Mouse (Mus musculus): ENCODE measurements around the gene Eif5a. TPM values are rescaled to one million over a fixed set of nuclear protein-coding genes. Genes with fewer than 3 reads are reported as not detected.
A peak's percentile ranks its signal among the peaks of the same experiment; 100 is the strongest.
"Not testable (repeated sequence)": the region's sequence is repeated elsewhere in the genome, so short reads cannot be mapped to it uniquely, and the experiment has no call there.

Eif5a gene
- total RNA-seq, 2 experiments from 2014 or later, result 402 to 432 TPM

DNA sequence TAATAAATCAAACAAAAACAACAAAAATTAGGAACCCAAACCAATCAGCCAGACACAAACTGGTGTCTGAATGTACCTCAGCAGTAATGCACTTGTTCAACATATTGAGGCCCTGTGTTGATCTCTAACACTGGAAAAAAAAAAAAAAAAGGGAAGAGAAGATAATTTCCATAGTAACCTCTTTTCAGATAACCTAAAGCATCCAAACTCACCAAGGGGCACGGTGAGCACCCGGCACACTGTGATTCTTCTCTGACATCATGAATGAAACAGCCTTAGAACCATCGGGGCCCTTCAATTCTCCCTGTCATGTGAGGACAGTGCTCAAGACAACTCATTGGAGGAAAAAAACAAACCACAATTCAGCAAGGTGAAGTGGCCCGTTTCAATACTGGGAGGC, 8.0 kb upstream of the Eif5a start:
- intact Hi-C loops (cut with DNase I), result loop anchor here (5.0 kb wide), 1 partner anchor 78 kb away; no protein-coding TSS in a partner anchor
- no peak for DNase-seq

DNA sequence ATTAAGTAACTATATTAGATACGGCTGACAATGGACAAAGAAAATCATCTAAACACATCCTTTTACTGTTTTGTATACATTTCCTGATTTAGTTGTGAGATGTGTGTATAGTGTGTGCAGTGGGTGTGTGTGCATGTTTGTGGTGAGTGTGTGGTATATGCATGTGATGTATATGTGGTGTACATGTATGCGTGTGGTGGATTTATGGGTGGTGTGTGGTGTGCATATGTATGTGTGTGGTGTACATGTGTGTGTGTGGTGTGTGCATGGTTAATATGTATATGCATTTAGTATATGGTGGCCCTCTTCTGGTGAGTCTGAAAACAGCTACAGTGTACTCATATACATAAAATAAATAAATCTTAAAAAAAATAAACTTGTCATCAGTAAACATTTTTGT, 5.7 kb upstream of the Eif5a start:
- intact Hi-C loops (cut with DNase I), result no loop called here
- no peak for DNase-seq

DNA sequence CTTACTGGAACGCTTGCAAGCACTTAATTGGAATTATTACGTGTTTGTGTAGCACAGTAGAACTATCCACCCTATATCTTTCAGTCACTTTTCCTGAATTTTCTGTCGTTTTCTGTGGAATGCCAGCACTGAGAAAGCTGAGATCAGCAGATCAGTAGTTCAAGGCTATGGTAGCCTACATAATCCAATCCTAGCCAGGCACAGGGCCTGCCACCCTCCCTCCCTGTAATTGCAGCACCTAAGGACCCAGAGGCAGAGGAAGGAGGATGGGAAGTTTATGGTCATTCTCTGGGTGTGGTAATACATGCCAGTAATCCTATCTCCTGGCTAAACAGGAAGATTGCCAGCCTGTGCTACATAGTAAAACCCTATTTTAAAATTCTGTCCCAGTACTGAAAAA, 1.0 kb upstream of the Eif5a start:
- no peak for DNase-seq
- intact Hi-C loops (cut with DNase I), result no loop called here

DNA sequence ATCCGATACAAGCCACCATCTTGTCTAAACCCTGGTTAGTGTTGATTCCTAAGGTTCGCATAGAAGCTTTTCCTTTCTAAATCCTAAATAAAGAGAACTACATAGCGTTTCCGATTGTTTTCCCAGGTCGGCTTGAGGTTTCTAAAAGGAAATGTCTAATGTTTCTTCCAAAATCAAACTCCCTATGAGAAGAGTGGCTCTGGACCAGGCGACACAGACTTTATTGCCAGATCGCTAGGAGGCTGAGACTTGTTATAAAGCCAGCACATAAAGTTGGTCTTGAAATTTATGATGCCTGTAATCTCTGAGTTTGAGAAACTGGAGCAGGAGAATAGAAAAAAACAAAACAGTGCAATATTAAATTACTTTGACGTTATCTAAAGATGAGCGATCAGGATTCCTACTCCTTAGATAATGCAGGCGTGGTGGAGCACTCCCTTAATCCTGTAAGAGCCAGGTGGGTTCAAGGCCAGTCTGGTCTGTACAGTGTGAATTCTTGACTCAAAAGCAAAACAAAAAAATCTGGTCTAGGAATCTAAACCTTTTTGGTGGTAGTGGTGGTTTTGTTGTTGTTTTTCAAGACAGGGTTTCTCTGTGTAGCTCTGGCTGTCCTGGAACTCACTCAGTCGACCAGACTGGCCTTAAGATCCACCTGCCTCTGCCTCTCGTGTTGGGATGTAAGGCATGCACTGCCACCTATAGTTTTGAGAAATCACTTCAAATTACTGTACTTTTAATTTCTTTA, 426 bp upstream of the Eif5a start:
- intact Hi-C loops (cut with DNase I), result no loop called here
- no peak for DNase-seq

DNA sequence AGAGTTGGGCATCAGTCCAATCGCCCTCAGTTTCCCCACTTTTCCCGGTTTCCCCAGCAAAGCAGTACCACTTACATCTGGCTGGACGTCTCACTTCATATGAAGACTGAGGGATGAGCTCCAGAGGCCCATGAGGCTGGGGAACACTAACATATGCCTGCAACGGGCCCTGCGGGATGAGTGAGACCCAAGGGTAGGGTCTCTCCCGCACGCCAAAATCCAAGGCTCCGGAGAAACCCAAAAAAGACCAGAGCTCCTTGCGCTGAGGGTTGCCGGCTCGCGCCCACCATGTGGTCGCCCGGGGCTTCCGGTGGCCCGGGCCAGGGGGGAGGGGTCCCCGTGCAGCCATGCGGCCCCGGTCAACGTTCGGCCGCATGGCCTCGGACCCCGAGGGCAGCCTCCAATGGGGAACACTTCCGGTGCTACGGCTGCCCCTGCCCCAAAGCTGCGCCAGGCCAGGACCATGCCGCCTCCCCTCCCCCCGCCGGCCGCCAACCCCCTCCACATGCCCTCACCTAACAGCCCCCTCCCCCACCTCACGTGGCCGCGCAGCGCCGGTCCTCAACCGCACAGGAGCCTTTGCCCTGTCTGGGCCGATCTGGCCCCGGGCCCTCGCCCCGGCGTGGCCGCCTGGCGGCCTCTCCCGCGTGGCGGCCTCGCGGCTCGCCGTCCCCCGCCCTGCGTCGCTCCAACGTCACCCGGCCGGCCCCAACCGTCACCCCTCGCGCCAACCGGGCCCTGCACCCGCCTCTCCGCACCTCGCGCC, 1.3 kb downstream of the Eif5a start:
- intact Hi-C loops (cut with DNase I), result no loop called here
- DNase-seq, result peak in 1 of 2 experiments; percentile 39

DNA sequence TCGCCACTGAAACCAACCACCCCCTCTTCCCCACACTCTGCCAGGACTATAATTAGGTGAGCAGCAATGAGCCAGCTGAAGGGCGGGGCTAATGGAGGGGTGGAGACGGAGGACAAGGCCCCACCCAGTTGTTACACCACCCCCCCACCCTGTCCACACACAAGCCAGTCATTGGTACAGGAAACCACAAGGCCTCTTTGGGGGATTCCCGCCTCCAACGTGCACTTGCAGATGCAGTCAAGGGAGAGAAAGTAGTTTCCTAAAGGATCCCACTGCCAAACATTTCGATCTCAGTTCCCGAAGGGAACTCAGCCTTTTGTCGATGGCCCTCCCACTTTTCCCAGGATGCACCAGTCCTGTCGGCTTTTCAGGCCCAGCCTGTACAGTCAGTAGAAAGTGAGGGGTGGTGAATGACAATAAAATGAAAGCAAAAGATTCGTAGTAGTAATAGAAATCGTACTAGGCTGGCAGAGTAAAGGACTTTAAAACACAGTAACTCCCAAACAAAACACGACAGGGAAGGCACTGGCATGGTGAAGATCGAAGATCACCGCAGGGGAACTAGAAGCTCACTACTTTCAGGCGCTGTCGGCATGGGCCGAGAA, 2.0 kb downstream of the Eif5a start:
- intact Hi-C loops (cut with DNase I), result no loop called here
- peak; percentile 76 to 84 for DNase-seq

DNA sequence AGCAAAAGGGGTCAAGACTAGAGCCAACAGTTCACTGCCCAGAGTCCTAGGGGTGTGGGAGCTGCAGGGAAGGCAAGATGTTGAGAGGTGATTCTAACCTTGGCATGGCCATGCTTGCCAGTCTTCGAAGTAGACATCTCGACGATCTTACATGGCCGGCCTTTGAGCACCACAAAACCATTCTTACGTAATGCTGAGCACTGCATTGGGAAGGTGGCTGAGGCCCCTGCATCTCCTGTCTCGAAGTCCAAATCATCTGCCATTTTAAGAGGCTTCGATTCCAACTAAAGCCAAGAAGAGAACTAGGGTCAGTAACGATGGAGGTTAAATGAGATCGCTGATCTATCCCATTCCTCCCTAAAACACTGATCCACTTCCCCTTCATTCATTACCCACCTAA, 2.7 kb downstream of the Eif5a start:
- intact Hi-C loops (cut with DNase I), result no loop called here
- DNase-seq, result no peak

DNA sequence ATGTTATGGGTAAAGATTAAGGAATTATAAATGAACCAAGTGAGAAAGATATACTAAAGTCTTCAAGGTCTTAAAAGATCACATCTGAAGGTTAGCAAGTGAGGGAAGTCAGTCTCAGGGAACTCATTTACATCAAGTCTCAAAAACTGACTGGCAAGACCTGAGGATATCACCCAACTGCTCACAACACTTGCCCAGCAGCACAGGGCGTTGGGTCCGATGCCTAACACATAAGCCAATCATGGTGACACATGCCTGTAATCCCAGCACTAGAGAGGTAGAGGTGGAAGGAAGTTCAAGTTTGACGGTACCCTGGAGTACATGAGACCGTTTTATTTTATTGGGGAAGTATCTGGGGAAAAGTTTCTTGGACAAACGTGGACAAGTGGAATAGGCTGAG, 3.6 kb downstream of the Eif5a start:
- intact Hi-C loops (cut with DNase I), result no loop called here
- no peak for DNase-seq

DNA sequence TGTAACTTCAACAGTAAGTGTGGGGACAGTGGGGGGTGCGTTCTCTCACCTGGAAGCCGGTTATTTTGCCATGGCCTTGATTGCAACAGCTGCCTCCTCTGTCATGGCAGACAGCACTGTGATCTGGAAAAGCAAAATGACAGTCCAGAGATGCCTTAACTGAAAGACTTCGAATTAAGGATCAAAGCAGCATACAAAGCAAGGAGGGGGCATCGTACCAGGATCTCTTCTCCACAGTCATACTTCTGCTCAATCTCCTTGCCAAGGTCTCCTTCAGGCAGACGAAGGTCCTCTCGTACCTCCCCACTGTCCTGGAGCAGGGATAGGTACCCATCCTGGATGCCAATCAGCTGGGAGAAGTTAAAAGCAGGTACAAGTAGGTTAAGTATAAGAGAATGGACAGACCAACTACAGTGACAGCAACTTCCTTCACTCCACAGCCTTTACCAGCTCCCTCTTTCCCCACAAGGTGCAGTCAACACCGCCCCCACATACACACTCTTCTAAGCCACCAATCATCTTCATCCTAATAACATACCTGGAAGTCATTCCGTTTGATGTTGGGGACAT, 4.3 kb downstream of the Eif5a start:
- no peak for DNase-seq
- intact Hi-C loops (cut with DNase I), result no loop called here

DNA sequence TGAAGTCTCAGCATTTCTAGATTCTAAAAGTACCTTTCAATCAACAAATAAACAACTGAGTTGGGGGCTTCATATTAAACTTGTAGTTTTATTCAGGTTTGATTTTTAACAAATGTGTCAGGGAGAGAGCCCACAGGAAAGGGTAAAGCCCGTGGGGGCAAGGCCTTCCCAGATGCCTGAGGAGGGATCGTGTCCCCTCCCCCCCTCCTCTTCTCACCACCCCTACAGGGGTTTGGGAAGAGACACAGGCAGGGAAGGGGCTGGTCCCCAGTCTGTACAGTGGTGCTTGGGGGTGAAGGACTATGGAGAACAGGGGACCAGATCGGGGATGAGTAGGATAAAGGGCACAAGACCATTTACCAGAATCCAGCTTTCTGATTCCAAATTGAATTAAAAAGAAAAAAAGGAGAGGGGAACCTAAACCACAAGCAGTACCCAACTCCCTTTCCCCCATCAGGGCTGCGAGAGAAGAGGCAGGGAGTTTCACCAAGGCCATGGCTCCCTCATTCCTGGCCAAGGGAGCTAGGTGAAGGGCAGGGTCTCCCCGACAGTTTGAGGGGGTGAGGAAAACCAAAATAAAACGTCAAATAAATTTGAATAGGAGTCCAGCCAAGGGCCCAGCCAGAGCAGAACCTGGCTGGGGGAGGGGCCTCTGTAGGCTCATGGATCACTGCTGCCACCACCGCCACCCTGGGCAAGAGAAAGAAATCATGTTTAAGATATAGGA, 4.9 kb downstream of the Eif5a start:
- intact Hi-C loops (cut with DNase I); DNase-seq: not testable (repeated sequence)

DNA sequence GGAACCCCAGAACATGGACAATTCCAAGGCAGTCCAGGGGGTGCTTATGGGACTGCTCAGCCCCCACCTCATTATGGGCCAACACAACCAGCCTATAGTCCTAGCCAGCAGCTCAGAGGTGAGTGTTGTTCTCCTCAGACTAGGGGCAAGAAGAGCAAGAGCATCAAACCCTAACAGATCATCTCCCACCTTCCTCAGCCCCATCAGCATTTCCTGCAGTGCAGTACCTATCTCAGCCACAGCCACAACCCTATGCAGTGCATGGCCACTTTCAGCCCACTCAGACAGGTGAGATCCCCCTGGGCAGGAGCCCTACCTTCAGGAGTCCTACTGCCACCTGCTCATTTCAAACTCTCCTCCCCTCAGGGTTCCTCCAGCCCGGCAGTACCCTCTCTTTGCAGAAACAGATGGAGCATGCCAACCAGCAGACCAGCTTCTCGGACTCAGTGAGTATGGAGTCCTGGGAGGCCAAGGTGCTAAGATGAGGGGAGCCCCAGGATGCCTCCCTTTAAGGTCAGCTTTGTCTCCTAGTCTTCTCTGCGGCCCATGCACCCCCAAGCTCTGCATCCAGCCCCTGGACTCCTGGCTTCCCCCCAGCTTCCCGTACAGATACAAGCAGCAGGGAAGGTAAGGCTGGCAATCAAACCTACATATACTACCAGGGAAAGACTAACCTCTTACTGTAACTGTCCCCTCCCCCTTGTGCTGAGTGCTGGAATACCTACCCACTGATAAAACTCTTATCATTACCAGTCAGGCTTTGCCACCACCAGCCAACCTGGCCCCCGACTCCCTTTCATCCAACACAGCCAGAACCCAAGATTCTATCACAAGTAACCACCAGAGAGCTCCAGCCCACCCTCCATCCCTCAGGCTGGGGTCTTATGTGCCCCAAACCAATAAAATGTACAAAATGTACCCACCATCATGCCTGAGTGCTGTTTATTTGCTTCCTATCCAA, 5.8 kb downstream of the Eif5a start:
- no peak for DNase-seq
- intact Hi-C loops (cut with DNase I), result no loop called here

DNA sequence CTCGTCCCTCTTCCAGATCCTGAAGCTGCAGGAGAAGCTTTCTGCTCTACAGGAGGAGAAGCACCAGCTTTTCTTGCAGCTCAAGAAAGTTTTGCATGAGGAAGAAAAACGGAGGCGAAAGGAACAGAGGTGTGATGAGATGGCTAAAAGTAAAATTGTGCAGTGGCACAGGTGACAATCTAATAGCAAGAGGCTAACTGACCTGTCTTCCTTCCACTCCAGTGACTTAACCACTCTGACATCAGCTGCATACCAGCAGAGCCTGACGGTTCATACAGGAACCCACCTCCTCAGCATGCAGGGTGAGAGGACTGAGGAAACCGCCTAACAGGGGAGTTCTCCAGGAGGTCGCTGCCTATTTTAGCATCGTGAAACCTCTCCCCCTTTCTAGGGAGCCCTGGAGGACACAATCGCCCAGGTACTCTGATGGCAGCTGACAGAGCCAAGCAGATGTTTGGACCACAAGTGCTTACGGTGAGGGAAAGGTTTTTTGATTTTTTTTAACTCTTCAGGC, 6.8 kb downstream of the Eif5a start:
- intact Hi-C loops (cut with DNase I), result no loop called here
- no peak for DNase-seq

DNA sequence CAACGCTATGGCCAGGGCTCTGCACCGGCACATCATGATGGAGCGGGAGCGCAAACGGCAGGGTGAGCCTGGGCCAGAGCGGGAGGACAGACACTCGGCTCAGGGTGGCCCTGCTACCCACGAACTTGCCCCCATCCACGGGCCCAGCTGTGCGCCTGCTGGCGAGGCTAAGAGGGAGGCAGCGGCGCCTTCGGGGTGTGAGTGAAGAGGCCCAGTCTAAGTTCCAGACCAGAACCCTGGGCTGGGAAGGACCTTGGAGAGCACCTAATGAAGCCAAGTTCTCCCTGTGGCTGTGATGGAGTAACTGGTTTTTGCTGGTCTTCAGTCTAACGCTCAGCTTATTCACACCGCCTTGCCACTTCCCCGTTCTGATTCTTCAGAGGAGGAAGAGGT, 7.4 kb downstream of the Eif5a start:
- intact Hi-C loops (cut with DNase I), result no loop called here
- no peak for DNase-seq

DNA sequence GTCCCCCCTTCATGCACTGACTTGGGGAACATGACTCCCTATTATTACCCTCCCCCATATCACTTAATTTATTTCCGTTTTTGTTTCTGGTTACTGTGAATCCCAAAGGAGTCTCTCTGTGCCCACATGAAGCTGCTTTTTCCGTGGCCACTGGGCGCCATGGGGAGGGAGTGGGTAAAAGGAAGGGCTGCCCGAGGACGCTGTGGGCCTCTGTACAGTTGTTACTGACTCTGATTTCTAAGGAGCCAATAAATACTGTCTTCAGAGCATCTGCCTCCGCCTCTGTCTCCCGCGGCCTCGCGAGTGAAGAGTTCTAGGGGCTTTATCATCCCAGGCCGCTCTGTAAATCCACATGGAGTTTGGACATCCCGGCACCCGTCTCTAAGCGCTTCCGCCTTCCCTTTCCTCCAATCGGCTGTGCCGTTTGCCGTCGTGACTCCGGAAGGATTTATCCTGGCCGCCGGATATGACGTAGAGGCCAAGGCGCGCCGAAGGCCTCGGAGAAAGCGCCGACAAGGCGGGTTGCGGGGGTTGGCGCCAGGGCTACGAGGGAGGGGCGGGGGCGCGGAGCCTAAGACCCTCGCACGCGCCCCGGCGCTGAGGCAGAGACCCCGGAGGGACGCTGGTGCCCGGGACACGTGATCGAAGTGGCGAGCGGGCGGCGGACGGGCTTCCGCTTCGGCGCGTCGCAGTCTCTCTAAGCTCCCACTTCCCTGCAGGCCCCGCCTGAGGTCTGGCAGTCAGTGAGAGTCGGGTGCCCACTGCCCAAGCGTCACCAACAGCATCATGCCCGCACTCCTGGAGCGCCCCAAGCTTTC, 8.0 kb downstream of the Eif5a start, which contains the start of gene Gps2:
TSS of gene Gps2 (plus strand) at position 335 of the 818 bp plus-strand sequence.
- peak; percentile 85 to 88 for DNase-seq
- intact Hi-C loops (cut with DNase I), result no loop called here

DNA sequence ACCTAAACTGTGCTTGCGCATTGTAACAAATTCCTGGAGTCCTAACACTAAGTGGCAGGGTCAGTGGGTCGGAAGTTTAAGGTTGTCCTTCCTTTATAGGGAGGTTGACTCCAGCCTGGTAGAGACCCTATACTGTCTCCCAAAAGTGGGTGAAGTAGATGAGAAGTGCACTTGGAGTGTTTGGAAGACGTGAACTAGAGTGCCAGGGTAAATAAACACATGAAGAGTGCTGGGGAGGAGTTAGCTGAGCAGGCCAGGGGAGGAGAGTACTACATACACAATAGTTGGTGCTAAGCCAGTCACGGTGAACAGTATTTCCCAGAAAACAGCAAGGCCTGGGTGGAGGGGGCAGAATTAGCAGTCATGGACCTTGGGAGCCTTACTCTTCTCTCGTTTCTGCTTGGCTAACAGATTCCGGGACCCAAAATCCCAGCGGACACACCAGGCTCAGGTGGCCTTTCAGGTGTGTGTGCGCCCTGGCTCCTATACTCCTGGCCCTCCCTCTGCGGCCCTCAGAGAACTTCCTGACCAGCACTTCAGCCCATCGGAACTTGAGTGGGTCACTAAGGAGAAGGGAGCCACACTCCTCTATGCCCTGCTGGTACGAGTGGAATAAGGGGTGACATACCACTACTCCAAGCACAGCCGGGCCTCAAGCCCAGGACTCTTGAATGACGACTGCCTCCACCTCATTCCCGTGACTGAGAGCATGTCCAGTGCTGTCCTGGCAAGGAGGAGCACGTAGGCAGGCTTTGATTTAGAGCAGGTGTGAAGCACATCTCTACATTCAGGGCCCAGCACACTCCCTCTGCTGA, 8.8 kb downstream of the Eif5a start:
- DNase-seq, result no peak
- intact Hi-C loops (cut with DNase I), result no loop called here

DNA sequence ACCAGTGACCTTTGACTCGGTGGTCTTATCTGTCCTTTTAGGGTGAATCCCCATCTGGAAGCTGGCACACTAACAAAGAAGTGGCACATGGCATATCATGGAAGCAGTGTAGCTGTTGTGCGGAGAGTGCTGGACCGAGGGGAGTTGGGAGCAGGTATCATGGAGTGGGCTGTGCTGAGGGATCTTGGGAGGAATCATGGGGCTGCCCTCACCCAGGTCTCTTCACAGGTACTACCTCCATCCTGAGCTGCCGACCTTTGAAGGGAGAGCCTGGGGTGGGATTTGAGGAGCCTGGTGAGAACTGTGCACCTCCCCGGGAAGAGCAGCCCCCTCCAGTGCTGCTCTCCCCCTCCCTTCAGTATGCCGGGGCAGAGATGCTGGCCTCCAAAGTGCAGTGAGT, 10.1 kb downstream of the Eif5a start:
- no peak for DNase-seq
- intact Hi-C loops (cut with DNase I), result no loop called here

DNA sequence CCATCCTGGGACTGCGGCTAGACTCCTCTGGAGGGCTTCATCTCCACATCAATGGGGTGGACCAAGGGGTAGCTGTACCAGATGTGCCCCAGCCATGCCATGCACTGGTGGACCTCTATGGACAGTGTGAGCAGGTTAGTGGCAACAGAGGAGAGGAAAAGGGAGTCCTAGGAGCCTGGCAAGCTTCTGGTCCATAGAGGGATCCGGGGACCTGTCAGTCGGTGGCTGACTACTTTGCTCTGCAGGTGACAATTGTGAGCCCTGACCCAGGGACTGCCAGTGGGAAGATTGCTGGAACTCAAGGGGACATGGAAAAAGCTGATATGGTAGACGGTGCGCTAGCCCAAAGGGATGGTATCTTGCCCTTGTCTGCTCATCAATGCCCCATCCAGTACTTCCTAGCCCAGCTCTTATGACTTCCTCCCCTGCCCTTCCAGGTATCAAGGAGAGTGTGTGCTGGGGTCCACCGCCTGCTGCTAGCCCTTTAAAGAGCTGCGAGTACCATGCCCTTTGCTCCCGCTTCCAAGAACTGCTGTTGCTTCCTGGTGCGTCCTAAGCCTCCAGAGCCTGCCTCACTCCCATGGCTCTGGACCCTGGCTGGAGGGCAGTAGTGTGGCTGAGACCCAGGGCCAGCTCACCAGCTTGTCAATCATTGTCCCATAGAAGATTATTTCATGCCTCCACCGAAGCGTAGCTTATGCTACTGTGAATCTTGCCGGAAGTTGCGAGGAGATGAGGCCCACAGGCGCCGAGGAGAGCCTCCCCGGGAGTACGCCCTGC, 10.8 kb downstream of the Eif5a start:
- intact Hi-C loops (cut with DNase I), result no loop called here
- no peak for DNase-seq

Data from gastrocnemius, postnatal 36 days (tissue).